Mouse (Mus musculus) lung, postnatal 0 days (tissue): Measurements from ENCODE around the gene Ccdc120.

Source experiments
- CTCF ChIP-seq: IDR thresholded peaks from 2 replicates; pipeline ENCODE4 v1.5.1; 2016; ENCODE audit warnings: antibody characterized with exemption, mild to moderate bottlenecking
- EP300 ChIP-seq: IDR thresholded peaks from 2 replicates; pipeline ENCODE4 v1.6.1; 2016; ENCODE audit warnings: antibody characterized with exemption, mild to moderate bottlenecking, control low read depth

DNA sequence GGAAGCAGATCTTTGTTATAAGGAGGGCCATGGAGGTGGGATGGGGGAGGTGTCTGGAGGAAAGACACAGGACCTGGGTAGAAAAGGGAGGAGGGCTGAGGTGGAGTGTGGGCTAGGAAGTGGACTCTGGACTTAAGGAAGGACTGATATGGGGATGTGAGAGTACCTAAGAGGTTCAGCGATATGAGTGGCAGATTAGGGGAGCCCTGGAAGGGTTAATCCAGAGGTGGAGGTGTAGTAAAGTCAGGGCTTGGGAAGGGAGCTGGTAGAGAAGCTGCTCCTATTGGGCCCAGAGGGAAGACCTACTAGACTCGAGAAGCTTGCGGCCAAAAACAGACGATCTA is 21.8 kb downstream of the Ccdc120 start:
- TF ChIP-seq CTCF (no peak), EP300 (no peak)
